8 mouse cellular contexts compared by ENCODE assay signal in genomic region chr8:123064809-123065213, GRCm38 (mm10). TPM values are rescaled to one million over a fixed set of nuclear protein-coding genes. Genes with fewer than 3 reads are reported as not detected.
DNase-seq lines count a peak whose midpoint lies in the region; ATAC-seq and TF ChIP-seq lines count a peak whose summit lies in the region.

No protein-coding gene starts in this region.

- DNase-seq in heart, postnatal 4 days, result no peak
- no peak for DNase-seq in ES-E14 (ENCODE audit: low read depth, low spot score)
- DNase-seq in yolk sac, embryonic 10.5 days (ENCODE audit: low spot score), result no peak
- no peak for DNase-seq in layer of hippocampus, adult 9-10 months (ENCODE audit: low spot score)

- H3K27ac ChIP-seq in heart, embryonic 15.5 days, result peak overlapping the region; percentile 90
- H3K27ac ChIP-seq in ES-E14 (ENCODE audit: insufficient read depth, low read depth, low read length, poor library complexity, severe bottlenecking), result peak overlapping the region; percentile 50; the same call in 1 of the 2 replicates
- H3K27ac ChIP-seq in limb, embryonic 12.5 days, result peak overlapping the region; percentile 93
- H3K27ac ChIP-seq in neural tube, embryonic 12.5 days, result peak overlapping the region; percentile 57

- H3K9me3 ChIP-seq in heart, embryonic 15.5 days (replicated peaks), result no peaks in the 10 kb centered on the region
- no peaks in the 10 kb centered on the region for H3K9me3 ChIP-seq in ES-E14 (ENCODE audit: control insufficient read depth, insufficient read depth, low read depth, low read length)
- H3K9me3 ChIP-seq in erythroblast, embryonic 14.5 days (ENCODE audit: control insufficient read depth, low read length), result 0 out of 2 replicates have a peak, but pooled peaks cover 2% of the 10 kb centered on the region
- no peaks in the 10 kb centered on the region for H3K9me3 ChIP-seq in limb, embryonic 12.5 days
- H3K9me3 ChIP-seq in neural tube, embryonic 12.5 days, result no peaks in the 10 kb centered on the region

- peaks cover 22% of the 10 kb centered on the region for H3K4me1 ChIP-seq in heart, embryonic 15.5 days (replicated peaks)
- H3K4me1 ChIP-seq in ES-E14 (ENCODE audit: control insufficient read depth in 2 of 2, insufficient read depth in 2 of 2, low read length in 2 of 2, poor library complexity in 1 of 2), result peaks cover 0 to 4% of the 10 kb centered on the region in 2 experiments; a peak in 1 of 4 replicates
- H3K4me1 ChIP-seq in erythroblast, embryonic 14.5 days (ENCODE audit: control insufficient read depth), result peaks cover 44% of the 10 kb centered on the region
- H3K4me1 ChIP-seq in limb, embryonic 12.5 days (replicated peaks), result peaks cover 23% of the 10 kb centered on the region
- peaks cover 27% of the 10 kb centered on the region for H3K4me1 ChIP-seq in neural tube, embryonic 12.5 days

- in situ Hi-C loops in ES-E14 (cut with MboI; ENCODE audit: low sequenced_read_pairs in 2 of 2, unreplicated experiment in 2 of 2), result no loop called here

- peak overlapping the region; percentile 77 for H3K4me3 ChIP-seq in heart, embryonic 15.5 days
- peak overlapping the region; percentile 62 to 73 for H3K4me3 ChIP-seq in ES-E14 (ENCODE audit: insufficient read depth in 1 of 2, low read depth in 1 of 2, low read length in 2 of 2, poor library complexity in 1 of 2, severe bottlenecking in 1 of 2)
- peak overlapping the region; percentile 100 for H3K4me3 ChIP-seq in erythroblast, embryonic 14.5 days (replicated peaks)
- peak overlapping the region; percentile 92 for H3K4me3 ChIP-seq in limb, embryonic 12.5 days (replicated peaks)
- peak overlapping the region; percentile 76 for H3K4me3 ChIP-seq in neural tube, embryonic 12.5 days

- H3K27me3 ChIP-seq in heart, embryonic 15.5 days, result no peaks in the 10 kb centered on the region
- H3K27me3 ChIP-seq in erythroblast, embryonic 14.5 days (ENCODE audit: control insufficient read depth), result no peaks in the 10 kb centered on the region
- H3K27me3 ChIP-seq in limb, embryonic 12.5 days, result no peaks in the 10 kb centered on the region
- H3K27me3 ChIP-seq in neural tube, embryonic 12.5 days (replicated peaks), result no peaks in the 10 kb centered on the region

- no peaks in the 10 kb centered on the region; the same call in 1 of the 2 replicates for H3K36me3 ChIP-seq in heart, embryonic 15.5 days
- peaks cover 5% of the 10 kb centered on the region; the same call in 1 of the 2 replicates for H3K36me3 ChIP-seq in ES-E14 (ENCODE audit: control insufficient read depth, insufficient read depth, low read length, poor library complexity, severe bottlenecking)
- peaks cover 33% of the 10 kb centered on the region for H3K36me3 ChIP-seq in erythroblast, embryonic 14.5 days (ENCODE audit: control insufficient read depth)
- H3K36me3 ChIP-seq in limb, embryonic 12.5 days, result peaks cover 18% of the 10 kb centered on the region
- no peaks in the 10 kb centered on the region; the same call in 1 of the 2 replicates for H3K36me3 ChIP-seq in neural tube, embryonic 12.5 days

- peak overlapping the region; percentile 90 for H3K9ac ChIP-seq in heart, embryonic 15.5 days
- H3K9ac ChIP-seq in ES-E14 (ENCODE audit: insufficient read depth, low read depth, low read length, poor library complexity, severe bottlenecking), result peak overlapping the region; percentile 82
- H3K9ac ChIP-seq in limb, embryonic 12.5 days (replicated peaks), result peak overlapping the region; percentile 93
- peak overlapping the region; percentile 79 for H3K9ac ChIP-seq in neural tube, embryonic 12.5 days

- H3K4me2 ChIP-seq in heart, embryonic 15.5 days, result peak overlapping the region; percentile 64
- peak overlapping the region; percentile 66 for H3K4me2 ChIP-seq in limb, embryonic 12.5 days
- peak overlapping the region; percentile 78 for H3K4me2 ChIP-seq in neural tube, embryonic 12.5 days (replicated peaks)

- ATAC-seq in heart, embryonic 15.5 days (replicated peaks; ENCODE audit: insufficient number of reproducible peaks, insufficient read depth, low FRiP score, low read depth), result 0 out of 2 replicates have a peak, but pooled peaks have one; percentile 12
- ATAC-seq in limb, embryonic 12.5 days (ENCODE audit: insufficient number of reproducible peaks, insufficient read depth, low FRiP score, low TSS enrichment, low read depth), result no peak
- ATAC-seq in neural tube, embryonic 12.5 days (ENCODE audit: low FRiP score, low read depth), result peak; percentile 48

- WGBS in heart, embryonic 15.5 days, result 1% methylated on average over 14 of the region's 14 CpGs
- WGBS in limb, embryonic 12.5 days, result 2% methylated on average over 14 of the region's 14 CpGs
- 2% methylated on average over 14 of the region's 14 CpGs for WGBS in neural tube, embryonic 12.5 days

TF ChIP-seq in ES-E14, 5 proteins besides CTCF, POLR2A, EP300 and RAD21:
- no peak for TF ChIP-seq CHD2 (IDR thresholded peaks at IDR 0.05; ENCODE audit: low read depth, low read length)
- no peak for TF ChIP-seq MAFK (IDR thresholded peaks at IDR 0.05; ENCODE audit: insufficient read depth, low read depth, low read length)
- no peak for TF ChIP-seq ZNF384 (IDR thresholded peaks at IDR 0.05; ENCODE audit: low read depth, low read length)
- TF ChIP-seq ZC3H11A (IDR thresholded peaks at IDR 0.05; ENCODE audit: borderline replicate concordance, low read depth, low read length), result no peak

RNA-seq across cellular contexts. Expression of gene Spg7, which starts 2.1 kb away (rescaled TPM):
- 60.1 and 64.3 TPM in 2 replicates for polyA plus RNA-seq in heart, embryonic 15.5 days (2015; fragmentation: Nextera tagmentation; extraction: Ambion mirVana)
- total RNA-seq in heart, postnatal 4 days (2021), result 10 to 100 TPM; 68.5 to 76.5 TPM
- 106 and 160 TPM in 2 replicates for total RNA-seq in ES-E14 (2012; rRNA removed)
- 5.5 and 6.3 TPM in 2 replicates for polyA plus RNA-seq in erythroblast, embryonic 14.5 days (2012)
- 63.2 and 63.7 TPM in 2 replicates for polyA plus RNA-seq in limb, embryonic 12.5 days (2016; fragmentation: Nextera tagmentation; extraction: Ambion mirVana)
- 60.0 and 61.0 TPM in 2 replicates for polyA plus RNA-seq in neural tube, embryonic 12.5 days (2016; fragmentation: Nextera tagmentation; extraction: Ambion mirVana)

RNA-seq across cellular contexts. Expression of gene Ankrd11, which starts 22.7 kb away (rescaled TPM):
- 39.6 and 51.5 TPM in 2 replicates for polyA plus RNA-seq in heart, embryonic 15.5 days (2015; fragmentation: Nextera tagmentation; extraction: Ambion mirVana)
- 10 to 100 TPM; 85.2 to 86.3 TPM for total RNA-seq in heart, postnatal 4 days (2021)
- total RNA-seq in ES-E14 (2012; rRNA removed), result 155 and 194 TPM in 2 replicates
- 6.3 and 8.2 TPM in 2 replicates for polyA plus RNA-seq in erythroblast, embryonic 14.5 days (2012)
- 62.3 and 108 TPM in 2 replicates for polyA plus RNA-seq in limb, embryonic 12.5 days (2016; fragmentation: Nextera tagmentation; extraction: Ambion mirVana)
- polyA plus RNA-seq in neural tube, embryonic 12.5 days (2016; fragmentation: Nextera tagmentation; extraction: Ambion mirVana), result 96.8 and 98.8 TPM in 2 replicates

RNA-seq across cellular contexts. Expression of gene Rpl13, which starts 37.3 kb away (rescaled TPM):
- 802 and 841 TPM in 2 replicates for polyA plus RNA-seq in heart, embryonic 15.5 days (2015; fragmentation: Nextera tagmentation; extraction: Ambion mirVana)
- 100 to 1,000 TPM; 641 to 660 TPM for total RNA-seq in heart, postnatal 4 days (2021)
- 2,643 and 2,912 TPM in 2 replicates for total RNA-seq in ES-E14 (2012; rRNA removed)
- 428 and 471 TPM in 2 replicates for polyA plus RNA-seq in erythroblast, embryonic 14.5 days (2012)
- polyA plus RNA-seq in limb, embryonic 12.5 days (2016; fragmentation: Nextera tagmentation; extraction: Ambion mirVana), result 1,503 and 1,509 TPM in 2 replicates
- 922 and 973 TPM in 2 replicates for polyA plus RNA-seq in neural tube, embryonic 12.5 days (2016; fragmentation: Nextera tagmentation; extraction: Ambion mirVana)

RNA-seq across cellular contexts. Expression of gene Cpne7, which starts 52.4 kb away (rescaled TPM):
- polyA plus RNA-seq in heart, embryonic 15.5 days (2015; fragmentation: Nextera tagmentation; extraction: Ambion mirVana), result 0.18 and 0.25 TPM in 2 replicates
- under 1 TPM; 0.14 to 0.16 TPM for total RNA-seq in heart, postnatal 4 days (2021)
- total RNA-seq in ES-E14 (2012; rRNA removed), result 1.8 and 4.9 TPM in 2 replicates
- 0.07 and 0.08 TPM in 2 replicates for polyA plus RNA-seq in erythroblast, embryonic 14.5 days (2012)
- 0.40 and 0.53 TPM in 2 replicates for polyA plus RNA-seq in limb, embryonic 12.5 days (2016; fragmentation: Nextera tagmentation; extraction: Ambion mirVana)
- 0.17 and 0.18 TPM in 2 replicates for polyA plus RNA-seq in neural tube, embryonic 12.5 days (2016; fragmentation: Nextera tagmentation; extraction: Ambion mirVana)
